Mouse (Mus musculus) frontal cortex, adult (tissue): ENCODE results near the gene Tnrc6c.

Source experiments
- ATAC-seq: cut with Nextera tagmentation; 2 replicates; pipeline ENCODE4 v1.9.2; 2017; ENCODE audit warnings: mild to moderate bottlenecking, moderate library complexity, mixed read lengths; ENCODE audit not compliant: low TSS enrichment

Gene Tnrc6c

DNA sequence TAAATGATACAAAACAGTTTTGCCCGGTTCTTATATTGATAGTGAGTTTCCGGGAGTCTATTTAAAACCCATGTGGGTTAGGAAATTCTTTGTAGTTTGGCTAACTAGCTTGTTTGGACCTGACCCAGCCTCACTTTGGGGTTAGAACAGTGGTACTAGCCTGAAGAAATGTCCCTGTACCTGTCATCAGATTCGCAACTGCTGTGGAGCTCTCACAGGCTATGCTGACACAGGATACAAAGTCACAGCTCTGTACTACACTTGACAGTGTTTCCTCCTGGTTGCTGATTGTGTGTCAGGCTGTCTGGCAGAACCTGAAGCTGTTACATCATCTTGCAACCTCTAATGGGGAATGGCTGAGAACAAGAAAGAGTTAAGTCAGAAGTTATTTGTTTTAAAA lies 75.3 kb downstream of the Tnrc6c start:
- ATAC-seq: no peak

DNA sequence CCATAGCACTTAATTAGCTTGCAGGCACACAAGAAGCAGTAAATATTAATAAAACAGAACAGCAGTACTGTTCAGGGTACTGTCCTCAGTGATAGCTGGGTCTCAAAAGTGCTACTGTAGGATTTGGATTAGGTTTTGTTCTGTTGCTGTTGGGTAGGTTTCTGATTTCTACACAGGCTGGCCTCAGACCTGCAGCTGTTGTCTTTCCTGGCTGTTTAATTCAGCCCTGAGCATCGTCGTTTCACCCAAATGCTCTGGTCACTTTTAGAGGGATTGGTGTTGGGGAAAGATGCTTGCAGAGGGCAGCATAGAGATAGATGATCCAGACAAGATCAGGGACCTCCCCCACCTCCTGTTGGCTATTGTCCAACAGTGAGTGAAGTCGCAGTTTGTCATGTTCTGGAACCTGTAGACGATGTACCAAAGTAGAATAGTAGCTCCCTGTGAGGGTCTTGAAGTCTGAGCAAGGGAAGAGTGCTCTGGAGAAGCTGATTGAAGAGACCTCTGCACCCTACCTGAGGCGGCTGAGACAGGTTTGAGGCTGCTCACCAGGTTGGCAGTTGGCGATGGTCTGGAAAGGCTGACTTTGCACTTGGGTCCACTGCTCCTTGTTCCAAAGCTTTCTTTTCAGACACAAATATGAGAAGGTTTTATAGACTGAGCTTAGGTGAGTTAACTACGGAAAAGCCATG lies 75.9 kb downstream of the Tnrc6c start:
- no peak for ATAC-seq

GRCm38 (mm10) chr11:117730490-117730838 lies 76.4 kb downstream of the Tnrc6c start:
- peak; percentile 29; the same call in 1 of the 2 replicates for ATAC-seq

- no peak for ATAC-seq
Measured at GRCm38 (mm10) chr11:117731470-117731869, 77.4 kb downstream of the Tnrc6c start.

GRCm38 (mm10) chr11:117736037-117736689 lies 82.1 kb downstream of the Tnrc6c start:
- ATAC-seq: no peak

DNA sequence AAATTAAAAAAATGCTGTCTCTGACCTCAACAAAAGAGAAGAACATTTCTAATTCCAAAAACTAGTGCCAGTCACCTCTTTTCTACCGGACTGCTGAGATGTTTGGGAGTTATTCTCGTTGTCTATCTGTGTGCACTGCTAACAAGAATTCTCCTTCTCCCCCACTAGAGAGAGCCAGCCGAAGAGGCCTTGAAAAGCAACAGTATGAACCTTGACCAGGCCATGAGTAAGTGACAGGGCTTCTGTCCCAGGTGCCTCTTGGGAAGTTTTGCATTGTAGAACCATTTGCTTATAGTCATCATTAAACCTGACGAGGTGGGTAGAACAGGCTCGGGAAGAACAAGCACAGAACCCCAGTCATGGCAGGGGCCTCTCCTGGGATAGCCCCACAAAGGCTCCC lies 84.0 kb downstream of the Tnrc6c start:
- no peak for ATAC-seq

- no peak for ATAC-seq
Measured at GRCm38 (mm10) chr11:117741128-117741527, 87.0 kb downstream of the Tnrc6c start.

- ATAC-seq: peak; percentile 89; the same call in 1 of the 2 replicates
Measured at GRCm38 (mm10) chr11:117742243-117742642, 88.2 kb downstream of the Tnrc6c start.

GRCm38 (mm10) chr11:117742715-117743114 lies 88.6 kb downstream of the Tnrc6c start:
- ATAC-seq: no peak

- no peak for ATAC-seq
Measured at GRCm38 (mm10) chr11:117743454-117744030, 89.5 kb downstream of the Tnrc6c start.

DNA sequence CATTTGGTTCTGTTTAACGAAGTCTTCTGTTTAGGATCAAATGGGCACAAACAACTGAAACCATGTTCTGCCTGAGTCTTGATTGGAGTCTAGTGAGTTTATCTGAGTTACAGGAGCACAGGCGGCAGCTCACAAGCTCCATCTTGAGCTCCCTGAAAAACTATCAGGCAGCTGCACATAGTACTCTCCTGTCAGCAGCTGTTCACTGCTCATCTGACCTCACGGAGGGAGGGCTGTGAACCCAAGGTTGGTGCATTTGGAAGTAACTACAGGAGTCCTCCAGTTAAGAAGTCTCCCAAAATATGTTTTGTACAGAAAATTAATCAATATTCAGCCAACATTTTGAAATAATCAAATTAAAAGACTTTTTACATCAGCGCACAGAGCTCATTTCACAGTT lies 94.5 kb downstream of the Tnrc6c start:
- no peak for ATAC-seq

- peak; percentile 58 for ATAC-seq
Measured at GRCm38 (mm10) chr11:117749414-117749813, 95.3 kb downstream of the Tnrc6c start.

DNA sequence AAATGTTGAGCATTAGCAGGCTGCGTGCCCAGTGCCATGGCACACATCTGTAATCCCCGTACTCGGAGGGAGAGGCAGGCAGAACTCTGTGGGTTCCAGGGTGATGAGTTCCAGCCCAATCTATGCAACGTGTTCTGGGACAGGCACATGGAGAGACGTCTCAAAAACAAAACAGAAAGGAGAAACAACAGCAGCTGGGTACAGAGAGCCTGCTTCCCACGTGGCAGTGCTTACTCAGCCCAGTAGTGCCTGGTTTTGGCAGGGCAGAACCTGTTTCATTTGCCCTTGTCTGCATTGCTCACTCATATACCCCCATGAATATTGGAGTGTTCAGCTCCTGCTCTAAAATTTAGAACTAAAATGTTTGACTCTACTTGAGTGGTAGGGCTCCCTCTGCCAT lies 97.5 kb downstream of the Tnrc6c start:
- ATAC-seq: 0 out of 2 replicates have a peak, but pooled peaks have one; percentile 38

DNA sequence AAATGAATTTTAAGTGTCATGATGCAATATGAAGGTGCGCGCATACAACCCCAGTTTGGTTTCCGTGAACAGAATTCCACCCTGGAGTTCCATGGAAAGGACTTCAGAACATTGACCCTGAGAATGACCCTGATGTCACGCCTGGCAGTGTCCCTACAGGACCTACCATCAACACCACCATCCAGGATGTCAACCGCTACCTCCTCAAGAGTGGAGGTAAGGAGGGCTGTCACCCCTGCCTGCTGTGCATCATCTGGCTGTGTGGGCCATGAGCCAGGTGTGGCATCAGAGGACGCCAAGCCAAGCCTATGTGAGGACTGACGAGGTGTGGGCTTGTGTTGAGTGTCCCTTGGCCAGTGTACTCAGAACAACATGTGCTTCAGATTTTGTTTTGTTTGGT lies 101.8 kb downstream of the Tnrc6c start:
- no peak for ATAC-seq

DNA sequence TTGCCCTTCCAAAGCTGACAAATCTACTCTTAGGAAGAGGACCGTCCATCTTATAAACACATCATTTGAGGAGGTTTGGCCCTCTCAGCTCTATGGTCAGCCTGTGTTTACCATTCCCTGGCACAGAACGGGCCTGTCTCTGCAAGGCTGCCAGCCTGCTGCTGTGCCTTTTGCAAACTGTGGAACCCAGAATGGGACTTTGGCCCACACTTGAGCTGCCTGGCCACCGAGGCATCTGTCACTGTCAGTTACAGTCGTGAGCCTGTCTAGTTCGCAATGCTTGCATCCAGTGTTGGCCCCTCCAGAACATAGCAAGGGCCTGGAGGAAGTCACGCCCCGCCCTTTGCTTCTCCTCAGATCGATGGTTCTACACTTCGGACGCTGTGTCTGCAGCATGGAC lies 105.2 kb downstream of the Tnrc6c start:
- no peak for ATAC-seq

GRCm38 (mm10) chr11:117760374-117761119 lies 106.5 kb downstream of the Tnrc6c start:
- ATAC-seq: 0 out of 2 replicates have a peak, but pooled peaks have one; percentile 14

DNA sequence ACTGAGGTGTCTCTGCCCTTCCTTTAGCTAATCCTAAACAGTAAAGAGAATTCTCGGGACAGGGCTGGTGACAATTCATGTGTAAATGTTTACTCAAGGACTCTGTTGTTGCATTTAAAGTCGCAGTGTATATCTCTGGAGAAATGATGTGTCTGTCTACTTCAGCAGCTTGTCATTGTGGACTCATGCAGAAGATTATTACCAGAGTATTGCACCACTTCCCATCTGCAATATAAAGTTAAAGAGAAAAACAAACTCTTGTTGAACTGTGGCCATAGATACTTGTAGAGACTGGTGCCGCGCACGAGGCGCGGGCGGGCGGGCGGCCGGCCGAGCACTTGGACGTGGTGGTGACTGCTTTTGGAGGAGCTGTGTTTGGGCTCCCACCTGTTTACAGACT lies 107.7 kb downstream of the Tnrc6c start:
- ATAC-seq: no peak

GRCm38 (mm10) chr11:117762246-117762645 lies 108.2 kb downstream of the Tnrc6c start:
- ATAC-seq: no peak

DNA sequence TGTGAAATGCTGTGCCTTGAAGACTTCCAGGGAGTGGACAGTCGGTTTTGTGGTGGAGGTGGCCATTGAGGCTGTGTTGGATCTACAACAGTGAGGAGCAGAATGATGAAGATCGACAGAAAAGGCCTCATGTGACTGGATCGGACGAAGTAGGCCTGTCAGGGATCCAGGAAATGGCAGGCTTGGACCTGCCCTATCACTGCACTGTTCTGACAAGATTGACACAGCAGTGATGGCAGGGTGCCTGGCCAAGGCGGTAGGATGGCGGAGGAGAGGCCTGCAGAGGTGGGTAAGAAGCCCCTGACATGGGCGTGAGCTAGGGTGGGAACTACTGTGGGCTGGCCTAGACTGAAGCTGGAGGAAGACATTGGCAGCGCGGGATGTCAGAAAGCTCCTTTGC lies 110.2 kb downstream of the Tnrc6c start:
- ATAC-seq: no peak

GRCm38 (mm10) chr11:117765361-117765760 lies 111.3 kb downstream of the Tnrc6c start:
- ATAC-seq: no peak

GRCm38 (mm10) chr11:117766275-117766674 lies 112.2 kb downstream of the Tnrc6c start:
- peak; percentile 47 for ATAC-seq
